Mouse (Mus musculus) bone marrow, adult 2 months (tissue): Measurements from ENCODE around the gene Chic1. TPM values are rescaled to one million over a fixed set of nuclear protein-coding genes. Genes with fewer than 3 reads are reported as not detected.
A peak's percentile ranks its signal among the peaks of the same experiment; 100 is the strongest.

Experiments used
- H3K27ac ChIP-seq: fragments of 200-500 bp; 2 replicates; pipeline ENCODE4 v1.5.1; 2012; ENCODE audit warnings: low read depth, mild to moderate bottlenecking, control low read depth, inconsistent platforms, low read length; ENCODE audit not compliant: control insufficient read depth, poor library complexity, insufficient read depth
- H3K4me1 ChIP-seq: fragments of 200-500 bp; 2 replicates; pipeline ENCODE4 v1.6.1; 2011; ENCODE audit warnings: low read length; ENCODE audit not compliant: control insufficient read depth, insufficient read depth
- H3K4me3 ChIP-seq: fragments of 200-500 bp; replicated peaks from 2 replicates; pipeline ENCODE3; 2011; ENCODE audit warnings: mild to moderate bottlenecking, low read depth, low read length, control low read depth; ENCODE audit not compliant: control insufficient read depth
- CTCF ChIP-seq: fragments of 200-500 bp; IDR thresholded peaks from 2 replicates; pipeline ENCODE4 v1.5.1; 2011; ENCODE audit warnings: low read length, control low read depth; ENCODE audit not compliant: control insufficient read depth, insufficient read depth
- POLR2A ChIP-seq: fragments of 200-500 bp; IDR thresholded peaks from 2 replicates; pipeline ENCODE4 v1.6.1; 2011; ENCODE audit warnings: low read depth, mild to moderate bottlenecking, control low read depth, low read length, borderline replicate concordance; ENCODE audit not compliant: control insufficient read depth
- WGBS: fragments of 180-500 bp; shearing (Covaris S2); methylation state at CpG from one replicate; pipeline ENCODE4 v1.1.7; 2018; 5-methylcytosine and 5-hydroxymethylcytosine counted together
- polyA plus RNA-seq: library from polyadenylated mRNA; stranded (reverse); fragments of >200 nt; gene quantifications from 2 replicates; pipeline ENCODE4 v1.2.4, GENCODE M21; 2011; ENCODE audit warnings: low replicate concordance; ENCODE audit not compliant: missing spikeins, insufficient read depth, insufficient read length

The Chic1 gene
- 0.41 and 0.55 TPM in 2 replicates for polyA plus RNA-seq

- WGBS: 7% methylated on average over 30 of the region's 34 CpGs
- no peaks in the 10 kb centered on the region for H3K4me1 ChIP-seq
- H3K27ac ChIP-seq: no peak within 1 kb of the TSS
- H3K4me3 ChIP-seq: peak within 1 kb of the TSS; percentile 25
- no peak for TF ChIP-seq CTCF
- TF ChIP-seq POLR2A: no peak
Observed at GRCm38 (mm10) chrX:103356287-103356686, at the start of gene Chic1. Gene Chic1, plus strand, starts transcription at chrX:103356476.

GRCm38 (mm10) chrX:103308262-103308661 is 48.0 kb upstream of the Chic1 start:
- no peak overlapping the region for H3K4me3 ChIP-seq
- WGBS: 78% methylated on average over 1 of the region's 1 CpGs
- TF ChIP-seq CTCF (no peak), POLR2A (no peak)
- H3K4me1 ChIP-seq: no peaks in the 10 kb centered on the region
- no peak overlapping the region for H3K27ac ChIP-seq

- no peak for TF ChIP-seq CTCF
- no peak for TF ChIP-seq POLR2A
- WGBS: 74% methylated on average over 3 of the region's 3 CpGs
Observed at GRCm38 (mm10) chrX:103311723-103312122, 44.6 kb upstream of the Chic1 start.

GRCm38 (mm10) chrX:103314146-103314545 is 42.1 kb upstream of the Chic1 start:
- Histone ChIP-seq H3K4me1 (no peaks in the 10 kb centered on the region), H3K4me3 (no peak overlapping the region), H3K27ac (no peak overlapping the region)
- 83% methylated on average over 6 of the region's 6 CpGs for WGBS
- no peak for TF ChIP-seq CTCF
- TF ChIP-seq POLR2A: no peak

More at GRCm38 (mm10) chrX:103311723-103312122, 44.6 kb upstream of the Chic1 start:
- H3K27ac ChIP-seq: no peak overlapping the region
- no peaks in the 10 kb centered on the region for H3K4me1 ChIP-seq
- no peak overlapping the region for H3K4me3 ChIP-seq

- Histone ChIP-seq H3K4me3 (no peak within 1 kb of the TSS), H3K4me1 (no peaks in the 10 kb centered on the region), H3K27ac (no peak within 1 kb of the TSS)
- WGBS: 24% methylated on average over 13 of the region's 13 CpGs
- TF ChIP-seq CTCF: no peak
- TF ChIP-seq POLR2A: no peak
Observed at GRCm38 (mm10) chrX:103321146-103321545, 35.1 kb upstream of the Chic1 start, which contains the start of gene Cdx4. Gene Cdx4, plus strand, starts transcription at chrX:103321398.

- Histone ChIP-seq H3K4me3 (no peak overlapping the region), H3K27ac (no peak overlapping the region), H3K4me1 (no peaks in the 10 kb centered on the region)
- TF ChIP-seq CTCF: no peak
- no peak for TF ChIP-seq POLR2A
- WGBS: 57% methylated on average over 3 of the region's 3 CpGs
Observed at GRCm38 (mm10) chrX:103325900-103326299, 30.4 kb upstream of the Chic1 start.

- H3K4me1 ChIP-seq: no peaks in the 10 kb centered on the region
- TF ChIP-seq CTCF (no peak), POLR2A (no peak)
- no peak overlapping the region for H3K27ac ChIP-seq
- H3K4me3 ChIP-seq: no peak overlapping the region
- WGBS: 66% methylated on average over 8 of the region's 8 CpGs
Observed at GRCm38 (mm10) chrX:103329386-103329785, 26.9 kb upstream of the Chic1 start.

- no peak overlapping the region for H3K27ac ChIP-seq
- TF ChIP-seq CTCF (no peak), POLR2A (no peak)
- no peaks in the 10 kb centered on the region for H3K4me1 ChIP-seq
- WGBS: 38% methylated on average over 5 of the region's 5 CpGs
- no peak overlapping the region for H3K4me3 ChIP-seq
Observed at GRCm38 (mm10) chrX:103331125-103331858, 25.0 kb upstream of the Chic1 start.
